Mouse (Mus musculus) testis, adult 2 months (tissue): ENCODE data around the gene Cox19. TPM values are rescaled to one million over a fixed set of nuclear protein-coding genes. Genes with fewer than 3 reads are reported as not detected.
A peak's percentile ranks its signal among the peaks of the same experiment; 100 is the strongest.

Experiments
- H3K27ac ChIP-seq: fragments of 200-500 bp; 2 replicates; pipeline ENCODE4 v1.5.1; 2012; ENCODE audit warnings: low read depth, low read length; ENCODE audit not compliant: control insufficient read depth, insufficient read depth
- H3K27me3 ChIP-seq: fragments of 200-500 bp; 2 replicates; pipeline ENCODE4 v1.6.1; 2012; ENCODE audit warnings: mild to moderate bottlenecking, low read length, moderate library complexity; ENCODE audit not compliant: control insufficient read depth, insufficient read depth
- H3K36me3 ChIP-seq: fragments of 200-500 bp; 2 replicates; pipeline ENCODE4 v1.6.1; 2012; ENCODE audit warnings: mild to moderate bottlenecking, low read length; ENCODE audit not compliant: control insufficient read depth, insufficient read depth
- H3K4me1 ChIP-seq: fragments of 200-500 bp; 2 replicates; pipeline ENCODE4 v1.6.1; 2012; ENCODE audit warnings: low read length; ENCODE audit not compliant: control insufficient read depth, insufficient read depth
- H3K4me3 ChIP-seq: fragments of 200-500 bp; 2 replicates; pipeline ENCODE4 v1.5.1; 2012; ENCODE audit warnings: low read depth, mild to moderate bottlenecking, low read length, moderate library complexity, mixed read lengths; ENCODE audit not compliant: control insufficient read depth
- CTCF ChIP-seq: fragments of 200-500 bp; IDR thresholded peaks from 2 replicates; pipeline ENCODE4 v1.5.1; 2012; ENCODE audit warnings: low read depth, mild to moderate bottlenecking, inconsistent platforms, low read length, moderate library complexity; ENCODE audit not compliant: control insufficient read depth, insufficient read depth, insufficient replicate concordance
- POLR2A ChIP-seq: fragments of 200-500 bp; IDR thresholded peaks from 2 replicates; pipeline ENCODE4 v1.6.1; 2012; ENCODE audit warnings: low read depth, mild to moderate bottlenecking, inconsistent platforms, low read length, moderate library complexity; ENCODE audit not compliant: control insufficient read depth
- polyA plus RNA-seq: library from polyadenylated mRNA; depleted of rRNA; stranded (reverse); fragments of >200 nt; gene quantifications from 2 replicates; pipeline ENCODE4 v1.2.3, GENCODE M21; 2012

Gene Cox19
- polyA plus RNA-seq, 1 experiment, result 42.2 TPM

DNA sequence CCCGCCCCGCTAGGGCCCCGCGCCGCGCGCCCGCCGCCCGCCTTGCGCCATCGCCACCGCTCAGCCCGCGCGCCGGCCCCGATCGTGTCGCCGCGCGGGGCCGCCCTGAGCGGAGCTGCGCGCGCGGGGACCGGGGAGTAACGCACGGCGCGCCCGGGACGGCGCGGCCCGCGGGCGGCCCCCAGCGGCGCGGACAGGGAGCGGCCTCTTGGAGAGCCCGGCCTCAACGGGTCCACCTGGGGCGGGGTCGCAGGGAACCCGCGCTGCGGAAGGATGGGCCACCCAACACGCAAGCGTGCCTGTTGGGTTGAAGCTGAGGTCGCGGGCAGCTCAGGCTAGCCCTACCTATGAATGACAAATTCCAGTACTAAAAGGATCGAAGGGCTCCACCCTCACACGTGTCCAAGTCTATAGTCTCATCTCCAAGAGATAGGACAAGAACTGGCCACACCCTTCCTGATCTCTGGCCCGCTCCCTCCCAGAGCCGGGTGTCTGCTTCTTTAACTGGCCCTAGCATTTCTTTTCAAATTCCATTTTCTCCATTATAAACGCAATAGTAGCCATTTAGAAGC, 25.7 kb downstream of the Cox19 start, which contains the start of gene Adap1:
Gene Adap1 (minus strand): TSS at position 228 of the 572 bp plus-strand sequence.
- Histone ChIP-seq H3K4me3 (peak within 1 kb of the TSS; percentile 80), H3K4me1 (peaks cover 19% of the 10 kb centered on the region), H3K36me3 (no peaks in the 10 kb centered on the region), H3K27ac (peak within 1 kb of the TSS; percentile 79), H3K27me3 (no peaks in the 10 kb centered on the region)
- TF ChIP-seq CTCF (0 out of 2 replicates have a peak, but pooled peaks have one; percentile 18), POLR2A (peak; percentile 57)

DNA sequence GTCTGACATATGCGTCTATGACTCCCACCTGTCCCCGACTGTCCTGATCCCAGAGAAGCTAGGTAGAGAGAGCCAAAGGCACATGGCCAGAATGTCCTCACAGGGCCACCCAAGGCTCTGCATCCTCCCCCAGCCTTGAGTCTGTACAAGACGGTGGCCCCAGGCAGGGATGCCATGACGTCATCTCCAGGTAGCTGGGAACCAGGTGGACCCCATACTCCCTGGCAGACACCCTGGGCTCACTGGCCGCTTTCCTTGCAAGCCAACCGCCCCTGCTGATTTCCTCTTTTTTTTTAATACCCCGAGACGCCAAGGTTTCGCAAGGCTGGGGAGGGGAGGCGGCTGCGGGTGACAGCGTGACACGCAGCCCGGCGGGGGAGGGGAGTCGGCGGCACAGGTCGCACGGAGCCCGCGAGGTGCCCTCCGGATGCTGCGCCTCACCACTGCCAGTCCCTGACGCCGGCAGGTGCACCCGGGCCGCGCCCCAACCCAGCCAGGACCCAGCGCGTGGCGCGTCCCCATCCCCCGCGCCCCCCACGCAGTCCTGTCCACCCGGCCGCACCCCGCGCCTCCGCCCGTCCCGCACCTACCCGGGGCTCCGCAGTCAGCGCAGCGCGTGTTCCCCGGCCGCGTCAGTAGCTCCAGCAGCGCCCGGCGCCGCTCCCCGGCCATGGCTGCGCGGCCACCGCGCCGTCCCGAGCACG, 26.4 kb downstream of the Cox19 start:
- H3K27ac ChIP-seq, result no peak overlapping the region
- peaks cover 19% of the 10 kb centered on the region for H3K4me1 ChIP-seq
- TF ChIP-seq POLR2A, result no peak
- no peak for TF ChIP-seq CTCF
- peak overlapping the region; percentile 80 for H3K4me3 ChIP-seq
- H3K36me3 ChIP-seq, result no peaks in the 10 kb centered on the region
- H3K27me3 ChIP-seq, result no peaks in the 10 kb centered on the region

DNA sequence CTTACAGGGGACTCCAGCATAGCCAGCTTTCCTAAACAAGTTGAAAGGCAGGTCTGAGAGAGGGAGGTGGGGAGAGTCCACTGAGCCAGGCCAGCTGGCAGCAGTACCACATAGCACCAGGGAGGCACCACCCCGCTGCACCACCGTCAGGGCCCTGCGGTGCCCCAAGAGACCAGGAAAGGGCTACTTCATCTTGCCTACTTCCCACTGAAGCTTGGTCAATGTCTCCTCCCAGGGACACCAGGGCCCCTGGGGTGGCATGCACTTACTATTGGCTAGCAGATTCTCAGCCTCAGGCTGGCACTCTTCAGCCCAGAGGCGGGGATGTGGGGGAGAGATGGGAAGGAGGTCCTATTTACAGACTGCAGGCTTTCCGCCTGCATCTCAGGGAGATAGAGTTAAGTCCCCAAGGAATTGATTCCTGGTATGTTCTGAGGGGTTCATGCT, 27.1 kb downstream of the Cox19 start:
- Histone ChIP-seq H3K4me3 (no peak overlapping the region), H3K27me3 (no peaks in the 10 kb centered on the region), H3K27ac (no peak overlapping the region), H3K4me1 (peaks cover 19% of the 10 kb centered on the region), H3K36me3 (no peaks in the 10 kb centered on the region)
- TF ChIP-seq CTCF, result no peak
- no peak for TF ChIP-seq POLR2A

DNA sequence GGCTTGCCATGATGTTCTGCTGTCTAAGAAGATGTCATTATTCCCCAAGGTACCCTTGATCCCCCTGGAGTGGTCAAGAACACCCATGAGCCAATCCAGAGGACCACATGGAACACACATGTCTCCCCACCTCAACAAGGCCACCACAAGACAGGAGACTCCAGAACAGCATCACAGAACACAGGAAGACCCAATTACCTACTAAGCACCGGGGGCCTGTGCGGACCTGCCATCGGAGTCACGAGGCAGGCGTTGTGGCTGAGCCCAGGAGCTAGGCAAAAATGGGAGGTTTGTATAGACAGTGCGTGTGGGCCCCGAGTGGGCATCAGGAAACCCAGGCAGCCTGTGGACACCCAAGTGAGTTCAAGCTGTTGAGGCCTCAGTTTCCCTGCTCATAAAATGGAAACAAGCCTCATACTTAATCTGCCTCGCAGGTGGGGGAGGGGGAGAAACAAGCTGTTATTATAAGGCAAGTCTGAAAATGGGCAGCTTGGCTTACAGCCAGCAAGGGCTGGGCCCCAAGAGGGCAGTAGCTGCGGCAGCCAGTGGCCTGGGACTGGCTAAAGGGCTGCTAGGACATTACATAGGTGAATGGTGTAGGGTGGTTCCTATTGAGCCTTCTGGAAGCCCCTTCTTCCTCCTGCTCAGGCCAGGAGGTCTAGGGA, 27.8 kb downstream of the Cox19 start:
- H3K27me3 ChIP-seq, result no peaks in the 10 kb centered on the region
- no peak for TF ChIP-seq POLR2A
- no peak for TF ChIP-seq CTCF
- peaks cover 19% of the 10 kb centered on the region for H3K4me1 ChIP-seq
- no peaks in the 10 kb centered on the region for H3K36me3 ChIP-seq
- no peak overlapping the region for H3K4me3 ChIP-seq
- H3K27ac ChIP-seq, result no peak overlapping the region

DNA sequence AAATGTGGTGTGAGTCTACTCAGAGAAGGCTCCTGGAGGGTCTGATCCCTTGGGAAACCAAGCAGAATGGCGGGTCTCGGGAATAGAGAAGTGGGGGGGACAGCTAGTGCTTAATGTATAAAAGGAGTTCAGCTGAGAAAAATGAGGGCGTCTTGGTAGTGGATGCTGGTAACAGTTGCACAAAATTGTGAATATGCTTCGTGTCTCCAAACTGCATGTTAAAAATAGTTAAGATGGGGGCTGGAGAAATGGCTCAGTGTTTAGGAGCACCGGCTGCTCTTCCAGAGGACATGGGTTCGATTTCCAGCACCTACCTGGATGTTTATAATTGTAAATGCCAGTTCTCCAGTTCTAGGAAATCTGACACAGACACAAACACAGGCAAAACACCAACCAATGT, 29.9 kb downstream of the Cox19 start:
- Histone ChIP-seq H3K27me3 (no peaks in the 10 kb centered on the region), H3K4me1 (peaks cover 24% of the 10 kb centered on the region)

DNA sequence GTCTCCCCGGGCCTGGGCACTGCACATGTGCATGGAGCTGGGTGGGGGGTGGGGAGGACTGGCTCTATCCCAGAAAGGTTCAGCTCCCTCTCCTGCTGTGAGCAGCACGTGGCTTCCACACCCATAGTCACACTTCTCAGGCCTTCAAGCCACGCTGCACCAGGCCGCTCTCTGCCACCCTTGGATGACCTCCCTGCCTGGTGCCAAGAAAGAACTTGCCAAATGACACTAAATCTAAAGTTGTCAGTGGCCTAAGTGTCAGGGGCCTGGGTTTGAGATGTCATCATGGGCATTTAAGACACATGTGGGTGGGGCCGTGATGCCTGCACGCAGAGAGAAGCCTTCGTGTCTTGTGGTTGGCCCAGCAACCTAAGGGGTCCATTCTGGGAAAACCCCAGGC, 30.8 kb downstream of the Cox19 start:
- H3K36me3 ChIP-seq, result no peaks in the 10 kb centered on the region
- no peak overlapping the region for H3K27ac ChIP-seq
- no peaks in the 10 kb centered on the region for H3K27me3 ChIP-seq
- H3K4me1 ChIP-seq, result peaks cover 20% of the 10 kb centered on the region
- no peak overlapping the region for H3K4me3 ChIP-seq
- TF ChIP-seq CTCF (no peak), POLR2A (no peak)

More for the DNA sequence above, 29.9 kb downstream of the Cox19 start:
- Histone ChIP-seq H3K4me3 (no peak overlapping the region), H3K36me3 (no peaks in the 10 kb centered on the region), H3K27ac (no peak overlapping the region)
- TF ChIP-seq POLR2A, result no peak
- TF ChIP-seq CTCF, result no peak

DNA sequence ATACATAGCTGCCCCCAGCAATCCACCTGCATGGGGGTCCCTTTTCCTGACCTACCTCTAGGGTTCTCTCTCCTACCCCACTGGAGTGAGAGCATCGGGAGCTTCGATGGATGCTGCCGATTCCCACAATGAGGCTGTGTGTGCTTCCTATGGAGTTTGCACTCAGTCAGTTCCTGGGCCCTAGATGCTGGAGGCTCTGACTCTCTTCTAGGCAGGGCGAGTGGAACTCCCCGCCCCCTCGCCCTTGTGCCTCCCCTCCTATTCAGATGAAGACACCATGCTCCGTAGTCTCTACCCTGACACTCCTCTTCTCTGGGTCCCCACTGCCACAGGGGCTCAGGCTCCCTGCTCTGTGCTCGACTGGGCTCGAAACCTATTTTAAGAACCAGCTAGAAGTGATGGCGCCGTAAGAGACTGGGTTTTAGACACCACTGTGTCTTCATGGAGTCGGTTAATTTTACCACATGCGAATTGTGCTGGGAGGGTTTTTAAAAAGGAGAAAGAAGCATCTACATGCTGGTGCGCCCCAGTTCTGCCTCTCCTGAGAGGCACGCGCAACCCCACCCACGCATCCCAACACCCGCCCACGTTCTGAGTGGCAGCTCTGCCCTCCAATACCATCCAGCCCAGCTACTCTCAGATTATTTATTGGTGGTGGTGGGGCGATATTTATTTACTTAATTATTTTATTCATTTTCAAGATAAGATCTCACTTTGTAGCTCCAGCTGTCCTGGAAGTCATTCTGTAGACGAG, 33.3 kb downstream of the Cox19 start:
- H3K36me3 ChIP-seq, result no peaks in the 10 kb centered on the region
- no peaks in the 10 kb centered on the region for H3K27me3 ChIP-seq
- H3K4me3 ChIP-seq, result peak overlapping the region; percentile 7; the same call in 1 of the 2 replicates
- no peak overlapping the region for H3K27ac ChIP-seq
- TF ChIP-seq POLR2A (no peak), CTCF (no peak)
- H3K4me1 ChIP-seq, result peaks cover 5% of the 10 kb centered on the region; the same call in 1 of the 2 replicates
